ENCODE assay signal across 7 mouse cellular contexts in the genomic region with DNA sequence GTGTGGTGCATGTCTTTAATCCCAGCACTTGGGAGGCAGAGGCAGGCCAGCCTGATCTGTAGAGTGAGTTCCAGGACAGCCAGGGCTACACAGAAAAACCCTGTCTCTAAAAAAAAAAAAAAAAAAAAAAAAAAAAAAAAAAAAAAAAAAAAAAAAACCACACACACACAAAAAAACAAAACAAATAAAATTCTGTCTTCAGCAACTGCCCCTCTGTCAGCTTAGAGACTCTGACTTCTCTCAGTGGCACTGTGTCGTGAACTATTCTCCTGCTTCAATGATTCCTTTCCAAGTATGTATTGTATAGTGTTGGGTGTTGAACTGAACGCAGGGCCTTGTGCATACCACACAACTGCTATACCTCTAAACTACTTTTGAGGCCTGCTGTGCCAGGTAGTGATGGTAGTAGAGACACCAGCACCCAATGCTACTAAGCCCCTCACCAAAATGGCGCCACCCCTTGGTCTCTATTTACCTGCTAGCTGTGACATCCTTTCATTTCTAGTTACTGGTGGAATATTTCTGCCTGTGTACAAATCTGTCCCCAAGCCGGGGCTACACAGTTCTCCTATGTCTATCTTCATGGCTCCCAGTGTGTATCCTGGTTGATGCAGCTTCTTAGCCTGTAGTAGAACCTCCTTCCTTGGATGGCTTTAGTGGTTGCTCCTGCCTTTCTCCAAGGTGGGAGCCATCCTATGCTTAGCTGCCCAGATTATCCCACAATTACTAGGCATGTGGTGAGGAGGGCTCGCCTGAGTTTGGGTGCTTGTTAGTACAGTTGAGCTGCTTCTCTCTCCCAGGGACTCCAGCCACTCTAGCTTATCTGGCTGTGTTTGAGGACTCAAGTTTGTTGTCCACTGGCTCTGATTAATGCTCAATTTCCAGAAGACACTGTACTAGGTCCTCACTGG. TPM values are rescaled to one million over a fixed set of nuclear protein-coding genes. Genes with fewer than 3 reads are reported as not detected.
DNase-seq lines count a peak whose midpoint lies in the region; ATAC-seq lines count a peak whose summit lies in the region.

No protein-coding gene starts in this region.

- peak overlapping the region; percentile 77 for H3K4me2 ChIP-seq in liver, embryonic 11.5 days
- H3K4me2 ChIP-seq in forebrain, embryonic 13.5 days, result peak overlapping the region; percentile 93
- H3K4me2 ChIP-seq in liver, embryonic 12.5 days, result peak overlapping the region; percentile 95

- H3K4me1 ChIP-seq in liver, embryonic 11.5 days (replicated peaks; ENCODE audit: control insufficient read depth, insufficient read depth, low read length), result peaks cover 10% of the 10 kb centered on the region
- peaks cover 18% of the 10 kb centered on the region for H3K4me1 ChIP-seq in forebrain, embryonic 13.5 days
- H3K4me1 ChIP-seq in liver, embryonic 12.5 days, result peaks cover 20% of the 10 kb centered on the region

- peak; percentile 34 for DNase-seq in liver, embryonic 11.5 days (ENCODE audit: low spot score)
- no peak for DNase-seq in liver
- peak; percentile 43 for DNase-seq in thymus, postnatal 14 days
- no peak for DNase-seq in B cell, adult 2 months
- no peak for DNase-seq in adrenal gland, postnatal 4 days (ENCODE audit: low spot score in 2 of 2)

- no peaks in the 10 kb centered on the region for H3K27me3 ChIP-seq in liver, embryonic 11.5 days (replicated peaks; ENCODE audit: control insufficient read depth, insufficient read depth, low read length)
- H3K27me3 ChIP-seq in forebrain, embryonic 13.5 days, result no peaks in the 10 kb centered on the region
- no peaks in the 10 kb centered on the region for H3K27me3 ChIP-seq in liver, embryonic 12.5 days (replicated peaks)

- peaks cover 5% of the 10 kb centered on the region; the same call in 1 of the 2 replicates for H3K36me3 ChIP-seq in liver, embryonic 11.5 days (ENCODE audit: control insufficient read depth, insufficient read depth, low read length)
- peaks cover 15% of the 10 kb centered on the region; the same call in 1 of the 2 replicates for H3K36me3 ChIP-seq in forebrain, embryonic 13.5 days (ENCODE audit: poor library complexity, severe bottlenecking)
- peaks cover 39% of the 10 kb centered on the region for H3K36me3 ChIP-seq in liver, embryonic 12.5 days

- WGBS in liver, embryonic 11.5 days, result 85% methylated on average over 5 of the region's 5 CpGs
- WGBS in forebrain, embryonic 13.5 days, result 79% methylated on average over 5 of the region's 5 CpGs
- WGBS in liver, embryonic 12.5 days (ENCODE audit: insufficient replicate concordance), result 80% methylated on average over 5 of the region's 5 CpGs

- no peak overlapping the region for H3K9ac ChIP-seq in liver, embryonic 11.5 days (ENCODE audit: low read depth, low read length)
- H3K9ac ChIP-seq in forebrain, embryonic 13.5 days, result no peak overlapping the region; the same call in 1 of the 2 replicates
- H3K9ac ChIP-seq in liver, embryonic 12.5 days, result no peak overlapping the region

- H3K9me3 ChIP-seq in liver, embryonic 11.5 days (ENCODE audit: control insufficient read depth, low read length), result no peaks in the 10 kb centered on the region
- H3K9me3 ChIP-seq in forebrain, embryonic 13.5 days (replicated peaks), result no peaks in the 10 kb centered on the region
- H3K9me3 ChIP-seq in liver, embryonic 12.5 days (replicated peaks), result no peaks in the 10 kb centered on the region

- H3K27ac ChIP-seq in liver, embryonic 11.5 days (ENCODE audit: low read depth, low read length), result no peak overlapping the region
- H3K27ac ChIP-seq in forebrain, embryonic 13.5 days, result peak overlapping the region; percentile 63
- H3K27ac ChIP-seq in liver, embryonic 12.5 days, result peak overlapping the region; percentile 61

- peak overlapping the region; percentile 25; the same call in 1 of the 2 replicates for H3K4me3 ChIP-seq in liver, embryonic 11.5 days (ENCODE audit: low read depth, low read length)
- H3K4me3 ChIP-seq in forebrain, embryonic 13.5 days, result peak overlapping the region; percentile 100
- H3K4me3 ChIP-seq in liver, embryonic 12.5 days, result peak overlapping the region; percentile 16

- no peak for ATAC-seq in liver, embryonic 11.5 days (replicated peaks; ENCODE audit: low FRiP score)
- no peak for ATAC-seq in forebrain, embryonic 13.5 days
- no peak for ATAC-seq in liver, embryonic 12.5 days

RNA-seq across cellular contexts. Expression of gene Pcbp1, which starts 3.9 kb away (rescaled TPM):
- 543 and 554 TPM in 2 replicates for polyA plus RNA-seq in liver, embryonic 11.5 days (2014; fragmentation: Nextera tagmentation; extraction: Ambion mirVana)
- polyA plus RNA-seq in forebrain, embryonic 13.5 days (2015; fragmentation: Nextera tagmentation; extraction: Ambion mirVana), result 204 and 245 TPM in 2 replicates
- 465 and 466 TPM in 2 replicates for polyA plus RNA-seq in liver, embryonic 12.5 days (2016; fragmentation: Nextera tagmentation; extraction: Ambion mirVana)
- total RNA-seq in adrenal gland, postnatal 4 days (2021), result 100 to 1,000 TPM; 273 to 288 TPM

Comparison
In these comparisons a context has a peak if more than half of its experiments do, and no peak if none do; other contexts are left out.
1. DNase-seq: peak in liver, embryonic 11.5 days (single experiment) and thymus, postnatal 14 days (single experiment); none in liver (single experiment), B cell, adult 2 months (0 of 2) and adrenal gland, postnatal 4 days (0 of 2).
2. H3K4me3 ChIP-seq: peak in every context shown above with its lines; median percentile 100 in forebrain, embryonic 13.5 days; 25 in liver, embryonic 11.5 days; 16 in liver, embryonic 12.5 days.
3. Peak in every context shown above with its lines, with median percentiles within 50 percentile points of each other: H3K4me2 ChIP-seq.